Mouse (Mus musculus) myocyte (in vitro differentiated cells): ENCODE measurements around the gene Fam89b. TPM values are rescaled to one million over a fixed set of nuclear protein-coding genes. Genes with fewer than 3 reads are reported as not detected.

ENCODE experiments used
- H3K27me3 ChIP-seq: one replicate; pipeline ENCODE4 v1.6.1; 2011; ENCODE audit not compliant: control insufficient read depth, insufficient read depth, insufficient read length
- H3K36me3 ChIP-seq: one replicate; pipeline ENCODE4 v1.6.1; 2011; ENCODE audit not compliant: control insufficient read depth, insufficient read depth
- H3K4me2 ChIP-seq: one replicate; pipeline ENCODE4 v1.6.1; 2011; ENCODE audit warnings: low read depth, control low read depth
- H3K4me3 ChIP-seq: one replicate; pipeline ENCODE4 v1.5.1; 2011; ENCODE audit warnings: mild to moderate bottlenecking, control low read depth, moderate library complexity
- H3K79me2 ChIP-seq: one replicate; pipeline ENCODE4 v1.6.1; 2011; ENCODE audit not compliant: control insufficient read depth, insufficient read depth
- H3ac ChIP-seq: one replicate; pipeline ENCODE4 v1.6.1; 2011; ENCODE audit not compliant: control insufficient read depth, insufficient read length
- CEBPB ChIP-seq: IDR thresholded peaks from 2 replicates; pipeline ENCODE4 v1.6.1; 2011; ENCODE audit warnings: mild to moderate bottlenecking, moderate library complexity; ENCODE audit not compliant: poor library complexity, insufficient read depth, severe bottlenecking
- E2F4 ChIP-seq: IDR thresholded peaks from one replicate; pipeline ENCODE4 v1.6.1; 2011; ENCODE audit warnings: mild to moderate bottlenecking, control low read depth, moderate library complexity; ENCODE audit not compliant: insufficient read depth
- MAX ChIP-seq: IDR thresholded peaks from one replicate; pipeline ENCODE4 v1.6.1; 2011; ENCODE audit warnings: low read depth, mild to moderate bottlenecking, control low read depth
- MYOD1 ChIP-seq, 3 experiments: IDR thresholded peaks; one replicate each; pipeline ENCODE4 v1.6.1; 2011; ENCODE audit warnings: control low read depth in 2 of 3, low read depth in 2 of 3, mild to moderate bottlenecking in 2 of 3, moderate library complexity in 1 of 3; ENCODE audit not compliant: insufficient read length in 2 of 3, control insufficient read depth in 1 of 3
- MYOG ChIP-seq, 3 experiments: IDR thresholded peaks; one replicate each; pipeline ENCODE4 v1.6.1; 2011; ENCODE audit warnings: control low read depth in 2 of 3, low read depth in 2 of 3, mild to moderate bottlenecking in 2 of 3; ENCODE audit not compliant: insufficient read length in 2 of 3, control insufficient read depth in 1 of 3, insufficient read depth in 1 of 3
- POLR2A ChIP-seq: IDR thresholded peaks from one replicate; pipeline ENCODE4 v1.6.1; 2011; ENCODE audit warnings: low read depth, mild to moderate bottlenecking, control low read depth, moderate library complexity; ENCODE audit not compliant: insufficient read length
- POLR2AphosphoS2 ChIP-seq: IDR thresholded peaks from one replicate; pipeline ENCODE4 v1.6.1; 2011; ENCODE audit warnings: low read depth, control low read depth; ENCODE audit not compliant: insufficient read length
- REST ChIP-seq: IDR thresholded peaks from one replicate; pipeline ENCODE4 v1.6.1; 2011; ENCODE audit warnings: mild to moderate bottlenecking, control low read depth, moderate library complexity; ENCODE audit not compliant: insufficient read depth, insufficient read length
- SRF ChIP-seq: IDR thresholded peaks from one replicate; pipeline ENCODE4 v1.6.1; 2011; ENCODE audit warnings: low read depth; ENCODE audit not compliant: control insufficient read depth, insufficient read length
- TCF12 ChIP-seq: IDR thresholded peaks from one replicate; pipeline ENCODE4 v1.6.1; 2011; ENCODE audit warnings: mild to moderate bottlenecking, control low read depth; ENCODE audit not compliant: poor library complexity, insufficient read depth, severe bottlenecking
- TCF3 ChIP-seq: IDR thresholded peaks from one replicate; pipeline ENCODE4 v1.6.1; 2011; ENCODE audit warnings: low read depth, control low read depth; ENCODE audit not compliant: insufficient read length
- USF1 ChIP-seq: IDR thresholded peaks from one replicate; pipeline ENCODE4 v1.6.1; 2011; ENCODE audit warnings: low read depth, mild to moderate bottlenecking, control low read depth, moderate library complexity
- polyA plus RNA-seq: library from polyadenylated mRNA; unstranded; fragments of >200 nt; fragmentation: generic; extraction: Trizol; gene quantifications from one replicate; pipeline ENCODE4 v1.2.1, GENCODE M21; 2012; ENCODE audit warnings: missing spikeins

The Fam89b gene
- polyA plus RNA-seq, 1 experiment, result 77.4 TPM

DNA sequence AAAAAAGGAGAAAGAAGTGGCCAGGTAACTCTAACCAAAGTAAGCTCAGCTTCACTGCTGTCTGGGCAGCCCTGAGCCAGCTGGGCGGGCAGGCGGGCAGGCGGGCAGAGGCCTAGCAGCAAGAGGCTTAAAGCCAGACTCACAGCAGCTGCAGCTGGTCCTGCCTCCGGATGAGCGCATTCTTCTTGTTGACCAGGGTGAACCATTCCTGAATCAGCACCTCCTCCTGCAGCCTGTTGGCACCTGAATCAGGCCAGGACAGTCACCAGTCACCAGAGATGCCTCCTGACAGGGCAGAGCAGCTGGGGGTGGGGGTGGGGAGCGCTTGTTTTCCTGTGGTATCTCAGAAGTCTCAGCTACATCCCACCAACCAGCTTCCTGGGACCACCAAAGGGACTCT, 19.4 kb downstream of the Fam89b start:
- TF ChIP-seq MYOG (IDR thresholded peaks at IDR 0.05; ENCODE audit: control insufficient read depth in 1 of 3, insufficient read depth in 1 of 3, insufficient read length in 2 of 3, low read depth in 2 of 3) (peak in 2 of 3 experiments; percentile 56 to 88), REST (no peak), MYOD1 (IDR thresholded peaks at IDR 0.05; ENCODE audit: control insufficient read depth in 1 of 3, insufficient read length in 2 of 3, low read depth in 2 of 3) (peak; percentile 9 to 90 (median 72))
- no peak overlapping the region for H3K4me3 ChIP-seq
- peaks cover 36% of the 10 kb centered on the region for H3K36me3 ChIP-seq
- no peaks in the 10 kb centered on the region for H3K27me3 ChIP-seq
- H3K79me2 ChIP-seq, result peaks cover 27% of the 10 kb centered on the region
- H3ac ChIP-seq, result no peak overlapping the region
- H3K4me2 ChIP-seq, result no peak overlapping the region

DNA sequence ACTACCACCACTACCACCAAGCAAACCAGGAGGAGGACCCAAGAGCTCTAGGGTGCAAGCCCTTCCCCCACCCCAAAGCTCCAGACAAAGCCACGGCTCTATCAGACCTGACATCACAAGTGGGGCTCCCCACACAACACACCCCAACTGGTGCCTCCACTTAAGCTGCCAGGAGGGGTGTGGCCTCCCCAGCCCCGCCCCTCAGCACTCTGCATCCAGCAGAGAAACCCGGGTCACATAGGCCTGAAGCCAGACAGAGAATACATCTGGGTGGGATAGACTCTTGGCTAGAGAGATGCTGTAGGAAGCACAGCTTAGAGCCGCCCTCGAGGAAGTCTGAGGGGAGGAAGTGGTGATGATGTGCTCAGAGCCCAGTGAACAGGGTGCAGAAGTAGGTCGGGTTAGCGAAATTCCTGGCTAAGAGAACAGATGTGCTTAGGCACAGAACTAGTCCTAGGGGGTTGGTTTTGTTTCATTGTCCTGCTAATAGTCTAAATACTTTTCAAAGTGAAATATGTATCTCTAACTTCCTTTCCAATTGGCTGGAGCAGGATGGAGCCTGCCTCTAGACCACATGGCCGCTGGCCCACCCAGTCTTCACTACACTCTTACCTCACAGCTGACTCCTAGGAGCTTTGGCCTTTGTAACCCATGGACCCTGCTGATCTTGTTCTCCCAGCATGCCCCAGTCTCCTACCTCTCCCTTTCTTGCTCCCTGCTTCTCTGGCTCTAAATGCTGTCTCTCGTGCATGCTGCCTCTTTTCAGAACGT, 24.5 kb downstream of the Fam89b start:
- H3ac ChIP-seq, result no peak overlapping the region
- H3K4me2 ChIP-seq, result no peak overlapping the region
- H3K79me2 ChIP-seq, result no peaks in the 10 kb centered on the region
- H3K27me3 ChIP-seq, result no peaks in the 10 kb centered on the region
- TF ChIP-seq MYOG (IDR thresholded peaks at IDR 0.05; ENCODE audit: control insufficient read depth in 1 of 3, insufficient read depth in 1 of 3, insufficient read length in 2 of 3, low read depth in 2 of 3) (no peak), CEBPB (no peak), USF1 (no peak), REST (no peak), POLR2AphosphoS2 (peak; percentile 31), TCF3 (no peak), SRF (no peak), TCF12 (no peak)
- no peak overlapping the region for H3K4me3 ChIP-seq
- peaks cover 32% of the 10 kb centered on the region for H3K36me3 ChIP-seq

DNA sequence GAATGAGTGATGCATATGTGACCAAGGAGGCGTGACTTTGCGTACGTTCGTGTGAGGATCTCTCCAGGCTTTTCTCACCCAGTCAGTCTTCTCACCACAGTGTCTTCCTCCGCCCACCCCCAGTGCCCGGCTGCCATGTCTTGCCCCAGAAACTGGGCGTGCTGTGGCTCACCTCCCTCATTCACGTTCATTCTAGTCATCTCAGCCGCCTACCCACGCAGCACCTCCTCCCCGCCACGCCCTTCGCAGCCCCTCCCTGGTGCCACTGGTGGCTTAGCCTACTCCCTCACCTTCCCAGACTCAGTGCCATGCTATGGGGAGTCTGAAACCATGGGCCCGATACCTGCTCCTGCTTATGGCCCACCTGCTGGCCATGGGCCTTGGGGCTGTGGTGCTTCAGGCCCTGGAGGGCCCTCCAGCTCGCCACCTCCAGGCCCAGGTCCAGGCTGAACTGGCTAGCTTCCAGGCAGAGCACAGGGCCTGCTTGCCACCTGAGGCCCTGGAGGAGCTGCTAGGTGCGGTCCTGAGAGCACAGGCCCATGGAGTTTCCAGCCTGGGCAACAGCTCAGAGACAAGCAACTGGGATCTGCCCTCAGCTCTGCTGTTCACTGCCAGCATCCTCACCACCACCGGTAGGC, 25.2 kb downstream of the Fam89b start, which contains the start of gene Kcnk7:
Gene Kcnk7, plus strand, starts transcription at position 205 of the 638 bp plus-strand sequence.
- Histone ChIP-seq H3K4me3 (no peak within 1 kb of the TSS), H3ac (no peak within 1 kb of the TSS), H3K79me2 (no peaks in the 10 kb centered on the region), H3K4me2 (no peak within 1 kb of the TSS), H3K36me3 (peaks cover 32% of the 10 kb centered on the region), H3K27me3 (no peaks in the 10 kb centered on the region)
- TF ChIP-seq MYOD1 (IDR thresholded peaks at IDR 0.05; ENCODE audit: control insufficient read depth in 1 of 3, insufficient read length in 2 of 3, low read depth in 2 of 3) (no peak), POLR2A (no peak), USF1 (no peak), POLR2AphosphoS2 (peak; percentile 84)

DNA sequence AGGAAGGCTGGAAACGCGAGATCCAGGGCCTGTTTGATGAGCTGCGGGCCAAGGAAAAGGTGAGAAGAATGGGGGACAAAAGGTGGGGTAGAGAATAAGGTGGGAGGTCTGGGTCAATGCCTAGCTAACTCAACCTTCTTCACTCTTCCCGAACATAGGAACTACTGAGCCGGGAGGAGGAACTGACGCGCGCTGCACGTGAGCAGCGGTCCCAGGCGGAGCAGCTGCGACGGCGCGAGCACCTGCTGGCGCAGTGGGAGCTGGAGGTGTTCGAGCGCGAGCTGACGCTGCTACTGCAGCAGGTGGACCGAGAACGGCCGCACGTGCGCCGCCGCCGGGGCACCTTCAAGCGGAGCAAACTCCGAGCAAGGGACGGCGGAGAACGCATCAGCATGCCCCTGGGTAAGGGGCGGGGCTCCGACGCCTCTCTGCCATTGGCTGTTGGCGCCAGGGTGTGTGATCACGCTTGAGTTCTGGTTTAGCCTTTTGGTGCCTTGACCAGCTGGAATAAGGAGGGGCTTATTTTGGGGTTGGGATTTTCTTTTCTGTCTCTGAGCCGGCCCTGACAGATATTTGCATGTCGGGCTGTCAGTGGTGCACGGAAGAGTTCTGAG, 33.5 kb downstream of the Fam89b start:
- TF ChIP-seq MYOD1 (IDR thresholded peaks at IDR 0.05; ENCODE audit: control insufficient read depth in 1 of 3, insufficient read length in 2 of 3, low read depth in 2 of 3), result no peak
- no peak for TF ChIP-seq TCF12
- no peak for TF ChIP-seq TCF3
- no peak for TF ChIP-seq MYOG (IDR thresholded peaks at IDR 0.05; ENCODE audit: control insufficient read depth in 1 of 3, insufficient read depth in 1 of 3, insufficient read length in 2 of 3, low read depth in 2 of 3)
- no peak for TF ChIP-seq POLR2AphosphoS2
- TF ChIP-seq SRF, result no peak
- TF ChIP-seq E2F4, result no peak
- no peak for TF ChIP-seq CEBPB
- no peak for TF ChIP-seq REST
- TF ChIP-seq POLR2A, result no peak
- no peak for TF ChIP-seq MAX
- TF ChIP-seq USF1, result no peak
- peaks cover 33% of the 10 kb centered on the region for H3K79me2 ChIP-seq
- no peak overlapping the region for H3K4me3 ChIP-seq
- H3K4me2 ChIP-seq, result no peak overlapping the region
- no peak overlapping the region for H3ac ChIP-seq
- H3K27me3 ChIP-seq, result no peaks in the 10 kb centered on the region
- peaks cover 25% of the 10 kb centered on the region for H3K36me3 ChIP-seq

DNA sequence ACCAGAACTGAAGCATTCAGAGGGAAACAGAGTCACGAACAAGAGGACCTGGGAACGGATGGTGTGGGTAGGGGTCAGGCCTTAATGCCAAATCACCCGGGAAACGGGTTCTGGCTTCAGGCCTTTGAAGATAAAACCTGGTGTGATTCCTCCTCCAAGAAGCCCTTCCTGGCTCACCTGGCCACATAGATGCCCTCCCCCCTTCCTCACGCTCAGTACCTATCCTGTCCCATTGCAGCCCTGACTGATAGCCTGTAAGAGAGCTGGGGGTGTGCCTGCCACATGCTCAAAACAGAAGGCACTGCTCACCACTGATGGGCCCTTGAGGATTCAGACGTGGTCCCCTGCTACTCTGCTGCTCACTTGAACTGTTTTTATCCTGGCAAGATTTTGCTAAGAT, 35.7 kb downstream of the Fam89b start:
- Histone ChIP-seq H3K4me3 (no peak overlapping the region), H3ac (no peak overlapping the region), H3K4me2 (no peak overlapping the region), H3K36me3 (peaks cover 17% of the 10 kb centered on the region), H3K79me2 (peaks cover 43% of the 10 kb centered on the region), H3K27me3 (no peaks in the 10 kb centered on the region)
- TF ChIP-seq CEBPB, result no peak
- no peak for TF ChIP-seq TCF12
- TF ChIP-seq MYOD1 (IDR thresholded peaks at IDR 0.05; ENCODE audit: control insufficient read depth in 1 of 3, insufficient read length in 2 of 3, low read depth in 2 of 3), result no peak
- no peak for TF ChIP-seq MAX
- TF ChIP-seq E2F4, result no peak
- no peak for TF ChIP-seq TCF3
- TF ChIP-seq POLR2A, result no peak
- TF ChIP-seq POLR2AphosphoS2, result no peak
- TF ChIP-seq REST, result no peak
- TF ChIP-seq SRF, result no peak
- no peak for TF ChIP-seq MYOG (IDR thresholded peaks at IDR 0.05; ENCODE audit: control insufficient read depth in 1 of 3, insufficient read depth in 1 of 3, insufficient read length in 2 of 3, low read depth in 2 of 3)
- TF ChIP-seq USF1, result no peak
